Mouse (Mus musculus): ENCODE data around the gene Faf2.

GRCm38 (mm10) chr13:54607204-54607603 is 14.4 kb upstream of the Faf2 start:
- TF ChIP-seq CTCF (IDR thresholded peaks at IDR 0.05; ENCODE audit: low read depth), result no peak
- no peak for TF ChIP-seq EP300 (IDR thresholded peaks at IDR 0.05; ENCODE audit: low read depth)

Data from liver, embryonic 14.5 days (tissue).